Mouse (Mus musculus) MEL (cell line): ENCODE measurements around the gene Rex1bd. TPM values are rescaled to one million over a fixed set of nuclear protein-coding genes. Genes with fewer than 3 reads are reported as not detected.

ENCODE experiments used
- DNase-seq: peaks from one replicate; pipeline ENCODE4 v3.0.0; 2011; ENCODE audit warnings: low read depth, low spot score
- H3K27ac ChIP-seq: 2 replicates; pipeline ENCODE4 v1.5.1; 2012; ENCODE audit warnings: low read depth, mild to moderate bottlenecking, control low read depth, low read length, moderate library complexity; ENCODE audit not compliant: control insufficient read depth
- H3K27me3 ChIP-seq, 2 experiments: fragments of 150-350 bp in 1 of 2; sonication (generic) in 1 of 2; 2 replicates each; pipeline ENCODE4 v1.6.1; 2012; ENCODE audit warnings: low read length in 2 of 2, mild to moderate bottlenecking in 2 of 2, improper control_type of control experiment in 1 of 2, moderate library complexity in 1 of 2; ENCODE audit not compliant: insufficient read depth in 2 of 2, control insufficient read depth in 1 of 2
- H3K36me3 ChIP-seq, 2 experiments: 2 replicates each; pipeline ENCODE4 v1.6.1; 2012 to 2014; ENCODE audit warnings: low read length in 2 of 2, improper control_type of control experiment in 1 of 2, inconsistent platforms in 1 of 2, mild to moderate bottlenecking in 1 of 2; ENCODE audit not compliant: insufficient read depth in 2 of 2, control insufficient read depth in 1 of 2
- H3K4me1 ChIP-seq, 2 experiments: fragments of 150-350 bp in 1 of 2; sonication (generic) in 1 of 2; 2 replicates each; pipeline ENCODE4 v1.6.1; 2012; ENCODE audit warnings: low read length in 2 of 2, improper control_type of control experiment in 1 of 2, mild to moderate bottlenecking in 1 of 2; ENCODE audit not compliant: insufficient read depth in 2 of 2, control insufficient read depth in 1 of 2
- H3K4me3 ChIP-seq, 2 experiments: fragments of 150-350 bp in 1 of 2; sonication (generic) in 1 of 2; 2 replicates each; pipeline ENCODE4 v1.5.1; 2012; ENCODE audit warnings: low read depth in 2 of 2, low read length in 2 of 2, mild to moderate bottlenecking in 2 of 2, moderate library complexity in 2 of 2, control low read depth in 1 of 2, improper control_type of control experiment in 1 of 2; ENCODE audit not compliant: control insufficient read depth in 1 of 2, insufficient read depth in 1 of 2
- H3K79me2 ChIP-seq: 2 replicates; pipeline ENCODE4 v1.6.1; 2012; ENCODE audit warnings: mild to moderate bottlenecking, low read length, moderate library complexity; ENCODE audit not compliant: control insufficient read depth, poor library complexity, insufficient read depth
- H3K9ac ChIP-seq: 2 replicates; pipeline ENCODE4 v1.6.1; 2012; ENCODE audit warnings: low read depth, mild to moderate bottlenecking, control low read depth, low read length, moderate library complexity; ENCODE audit not compliant: control insufficient read depth, poor library complexity, severe bottlenecking
- H3K9me3 ChIP-seq: fragments of 150-350 bp; sonication (generic); replicated peaks from 2 replicates; pipeline ENCODE4 v1.6.1; 2012; ENCODE audit warnings: mild to moderate bottlenecking, low read length, improper control_type of control experiment, moderate library complexity; ENCODE audit not compliant: insufficient read depth
- CHD1 ChIP-seq: IDR thresholded peaks from 2 replicates; pipeline ENCODE4 v1.6.1; 2012; ENCODE audit warnings: low read depth, mild to moderate bottlenecking, inconsistent platforms, low read length, improper control_type of control experiment
- ELF1 ChIP-seq: IDR thresholded peaks from 2 replicates; pipeline ENCODE4 v1.6.1; 2014; ENCODE audit warnings: low read depth, mild to moderate bottlenecking, inconsistent platforms, low read length, improper control_type of control experiment, moderate library complexity
- ETS1 ChIP-seq: IDR thresholded peaks from 2 replicates; pipeline ENCODE4 v1.6.1; 2012; ENCODE audit warnings: low read depth, mild to moderate bottlenecking, inconsistent platforms, low read length, improper control_type of control experiment, moderate library complexity
- JUND ChIP-seq: IDR thresholded peaks from 2 replicates; pipeline ENCODE4 v1.6.1; 2011; ENCODE audit warnings: low read depth, mild to moderate bottlenecking, improper control_type of control experiment, low read length
- MAZ ChIP-seq: IDR thresholded peaks from 2 replicates; pipeline ENCODE4 v1.6.1; 2012; ENCODE audit warnings: low read depth, mild to moderate bottlenecking, inconsistent platforms, low read length, improper control_type of control experiment
- MYC ChIP-seq: IDR thresholded peaks from 2 replicates; pipeline ENCODE4 v1.6.1; 2011; ENCODE audit warnings: low read depth, mild to moderate bottlenecking, low read length, improper control_type of control experiment, moderate library complexity
- NELFE ChIP-seq: IDR thresholded peaks from 2 replicates; pipeline ENCODE4 v1.6.1; 2011; ENCODE audit warnings: low read depth, low read length, improper control_type of control experiment
- NRF1 ChIP-seq: IDR thresholded peaks from 2 replicates; pipeline ENCODE4 v1.6.1; 2014; ENCODE audit warnings: low read depth, mild to moderate bottlenecking, inconsistent platforms, low read length, improper control_type of control experiment, moderate library complexity; ENCODE audit not compliant: poor library complexity, insufficient read depth, severe bottlenecking
- POLR2AphosphoS5 ChIP-seq: IDR thresholded peaks from 2 replicates; pipeline ENCODE4 v1.6.1; 2012; ENCODE audit warnings: low read depth, borderline replicate concordance, mild to moderate bottlenecking, inconsistent platforms, low read length, moderate library complexity, mixed read lengths
- RAD21 ChIP-seq: IDR thresholded peaks from 2 replicates; pipeline ENCODE4 v1.6.1; 2011; ENCODE audit warnings: mild to moderate bottlenecking, low read depth, low read length, improper control_type of control experiment
- TBP ChIP-seq: IDR thresholded peaks from 2 replicates; pipeline ENCODE4 v1.8.0; 2011; ENCODE audit warnings: low read depth, low read length, improper control_type of control experiment
- TCF12 ChIP-seq: IDR thresholded peaks from 2 replicates; pipeline ENCODE4 v1.6.1; 2014; ENCODE audit warnings: low read depth, mild to moderate bottlenecking, inconsistent platforms, low read length, improper control_type of control experiment, moderate library complexity
- UBTF ChIP-seq: IDR thresholded peaks from 2 replicates; pipeline ENCODE4 v1.6.1; 2012; ENCODE audit warnings: low read depth, mild to moderate bottlenecking, inconsistent platforms, low read length, improper control_type of control experiment, moderate library complexity, borderline replicate concordance; ENCODE audit not compliant: insufficient read depth
- USF2 ChIP-seq, 2 experiments: IDR thresholded peaks; 2 replicates each; pipeline ENCODE4 v1.6.1; 2011 to 2012; ENCODE audit warnings: improper control_type of control experiment in 2 of 2, low read length in 2 of 2, borderline replicate concordance in 1 of 2, inconsistent platforms in 1 of 2, low read depth in 1 of 2, mild to moderate bottlenecking in 1 of 2; ENCODE audit not compliant: insufficient read depth in 1 of 2
- polyA plus RNA-seq, 2 experiments: library from polyadenylated mRNA; stranded (reverse) in 1 of 2; unstranded in 1 of 2; fragments of >175 nt in 1 of 2; fragments of >200 nt in 1 of 2; gene quantifications; 2 replicates each; pipeline versions ENCODE4 v1.2.1 to v1.2.4; 2012; ENCODE audit warnings: low replicate concordance in 2 of 2, low read depth in 1 of 2; ENCODE audit not compliant: insufficient read length in 2 of 2, insufficient read depth in 1 of 2, missing spikeins in 1 of 2
- total RNA-seq: library from RNA; depleted of rRNA; stranded (reverse); fragments of 300-350 nt; gene quantifications from 2 replicates; pipeline ENCODE4 v1.2.3, GENCODE M21; 2012

Gene Rex1bd
- total and polyA plus RNA-seq, 3 experiments = 145 to 204 TPM; not detected in 1

DNA sequence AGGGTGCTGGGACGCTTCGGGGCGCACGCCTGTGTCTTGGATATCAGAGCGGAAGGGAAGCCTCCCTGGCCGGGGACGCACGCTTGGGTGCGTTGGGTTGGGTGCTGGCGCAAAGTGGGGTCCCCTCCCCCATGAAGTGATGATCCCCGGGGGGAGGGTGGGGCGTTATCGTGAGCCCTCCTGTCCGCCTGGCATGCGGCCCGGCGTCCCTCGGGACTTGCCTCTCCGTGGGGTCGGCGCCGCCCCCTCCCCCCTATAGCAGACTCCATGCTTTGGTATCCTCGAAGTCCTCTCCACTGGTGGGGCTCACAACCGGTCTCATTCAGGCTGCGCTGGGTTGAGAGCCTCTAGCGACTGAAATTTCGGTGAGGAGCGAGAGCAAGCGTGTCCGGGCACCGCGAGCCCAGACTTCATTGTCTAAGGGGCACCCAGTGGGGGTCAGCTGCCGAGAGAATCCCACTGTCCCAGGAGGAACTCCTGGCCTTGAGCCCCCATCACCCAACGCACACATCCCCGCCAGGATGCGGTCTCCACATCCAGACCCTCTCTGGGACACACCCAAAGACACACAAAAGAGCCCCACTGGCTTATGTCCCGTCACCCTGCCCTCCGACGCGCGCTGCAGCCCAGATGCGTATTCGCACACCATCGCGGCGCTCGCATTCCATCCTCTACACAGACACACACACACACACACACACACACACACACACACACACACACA is 12.7 kb downstream of the Rex1bd start:
- Histone ChIP-seq H3K9me3 (no peaks in the 10 kb centered on the region), H3K4me1 (no peaks in the 10 kb centered on the region), H3K9ac (no peak overlapping the region), H3K27ac (no peak overlapping the region), H3K79me2 (no peaks in the 10 kb centered on the region), H3K4me3 (no peak overlapping the region), H3K36me3 (no peaks in the 10 kb centered on the region), H3K27me3 (no peaks in the 10 kb centered on the region; a peak in 1 of 4 replicates)
- TF ChIP-seq CHD1 (no peak), NRF1 (no peak), USF2 (IDR thresholded peaks at IDR 0.05; ENCODE audit: borderline replicate concordance in 1 of 2, insufficient read depth in 1 of 2, low read depth in 1 of 2, low read length in 2 of 2) (no peak), RAD21 (no peak), JUND (no peak), ELF1 (no peak), POLR2AphosphoS5 (no peak), TCF12 (no peak), NELFE (no peak)
- no peak for DNase-seq

DNA sequence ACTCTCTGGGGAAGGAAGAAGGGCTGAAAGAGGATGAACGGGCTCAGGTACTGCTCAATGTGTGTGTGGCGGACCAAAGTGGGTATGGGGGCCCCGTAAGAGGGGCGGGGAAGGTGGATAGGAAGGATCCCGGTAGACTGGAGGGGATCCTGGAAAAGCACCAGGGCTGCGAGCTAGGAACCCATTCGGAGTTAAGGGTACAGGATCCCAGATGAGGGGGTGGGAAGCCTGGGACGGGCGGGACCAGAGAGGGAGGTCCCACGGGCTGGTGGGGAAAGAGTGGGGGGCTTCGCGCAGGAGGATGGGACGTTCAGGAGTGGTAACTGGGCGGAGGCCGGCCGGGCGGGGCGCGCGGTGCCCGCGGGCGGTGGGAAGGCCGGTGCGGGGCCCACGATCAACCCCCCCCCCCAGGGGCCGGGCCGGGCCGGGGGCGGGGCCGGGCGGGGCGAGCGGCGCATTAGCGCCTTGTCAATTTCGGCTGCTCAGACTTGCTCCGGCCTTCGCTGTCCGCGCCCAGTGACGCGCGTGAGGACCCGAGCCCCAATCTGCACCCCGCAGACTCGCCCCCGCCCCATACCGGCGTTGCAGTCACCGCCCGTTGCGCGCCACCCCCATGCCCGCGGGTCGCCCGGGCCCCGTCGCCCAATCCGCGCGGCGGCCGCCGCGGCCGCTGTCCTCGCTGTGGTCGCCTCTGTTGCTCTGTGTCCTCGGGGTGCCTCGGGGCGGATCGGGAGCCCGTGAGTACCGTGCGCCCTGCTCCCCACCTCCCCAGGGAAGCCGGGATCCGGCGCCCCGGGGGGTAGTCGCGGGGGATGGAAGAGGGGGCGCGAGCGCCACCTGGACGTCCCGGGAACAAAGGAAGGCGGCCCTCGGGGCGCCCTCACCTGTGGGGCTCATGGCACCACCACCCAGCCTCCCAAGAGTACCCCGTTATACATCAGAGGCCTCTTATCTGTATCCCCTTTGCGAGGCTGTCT is 13.6 kb downstream of the Rex1bd start, which contains the start of gene Crlf1:
Crlf1 (plus strand) TSS at position 495 of the 977 bp plus-strand sequence.
- Histone ChIP-seq H3K9me3 (no peaks in the 10 kb centered on the region), H3K9ac (no peak within 1 kb of the TSS), H3K36me3 (no peaks in the 10 kb centered on the region), H3K4me1 (no peaks in the 10 kb centered on the region), H3K79me2 (no peaks in the 10 kb centered on the region), H3K27ac (no peak within 1 kb of the TSS)
- TF ChIP-seq ETS1 (no peak), MAZ (no peak), MYC (no peak), TBP (no peak), UBTF (no peak)
- TF ChIP-seq, all 39 proteins: peak for 0
- Histone ChIP-seq H3K27me3 (no peaks in the 10 kb centered on the region; a peak in 1 of 4 replicates), H3K4me3 (no peak within 1 kb of the TSS)
- no peak for DNase-seq
